Mouse (Mus musculus): Measurements from ENCODE around the gene Hsf4. TPM values are rescaled to one million over a fixed set of nuclear protein-coding genes. Genes with fewer than 3 reads are reported as not detected.

Hsf4 gene
- under 1 TPM in 1 of 2 experiments, not detected in 1; 0.75 TPM for total RNA-seq (2023)

GRCm38 (mm10) chr8:105269461-105269947 is at the start of gene Hsf4:
Hsf4 (plus strand) TSS chr8:105269801.

GRCm38 (mm10) chr8:105224413-105225271 is 45.0 kb upstream of the Hsf4 start, which contains the start of gene D230025D16Rik:
D230025D16Rik (plus strand) TSS chr8:105225145.

GRCm38 (mm10) chr8:105254966-105255350 is 14.6 kb upstream of the Hsf4 start, which contains the start of gene B3gnt9:
B3gnt9 (minus strand) TSS chr8:105255153.

GRCm38 (mm10) chr8:105264024-105264982 is 5.3 kb upstream of the Hsf4 start, which contains the start of the genes Tradd and Fbxl8:
Tradd (minus strand) TSS chr8:105264609.
Fbxl8 (plus strand) TSS chr8:105264648.

GRCm38 (mm10) chr8:105275840-105276239 is 6.2 kb downstream of the Hsf4 start, which contains the start of gene Nol3:
Nol3 (plus strand) TSS chr8:105276140.

GRCm38 (mm10) chr8:105289805-105290460 is 20.3 kb downstream of the Hsf4 start, which contains the start of gene 4931428F04Rik:
4931428F04Rik (minus strand) TSS chr8:105289864.

GRCm38 (mm10) chr8:105295895-105296573 is 26.4 kb downstream of the Hsf4 start, which contains the start of gene Exoc3l:
Exoc3l (minus strand) TSS chr8:105296101.

GRCm38 (mm10) chr8:105297511-105298192 is 28.1 kb downstream of the Hsf4 start, which contains the start of gene E2f4:
E2f4 (plus strand) TSS chr8:105297663.

GRCm38 (mm10) chr8:105305211-105306145 is 35.9 kb downstream of the Hsf4 start, which contains the start of gene Elmo3:
Elmo3 (plus strand) TSS chr8:105305601.

Other genes starting within 250 kb of the Hsf4 start
- gene Ces3a, start 221.2 kb upstream of the Hsf4 start, total RNA-seq (2023): not detected
- gene Ces3b, start 186.0 kb upstream of the Hsf4 start, total RNA-seq (2023): not detected
- not detected for gene Ces4a, start 138.0 kb upstream of the Hsf4 start, total RNA-seq (2023)
- gene Cbfb, start 99.1 kb upstream of the Hsf4 start, total RNA-seq (2023): 10 to 100 TPM; 75.7 to 84.6 TPM
- 10 to 100 TPM; 28.4 to 40.9 TPM for gene D230025D16Rik, start 44.7 kb upstream of the Hsf4 start, total RNA-seq (2023)
- 1 to 10 TPM in 1 of 2 experiments, under 1 TPM in 1; 0.46 to 1.0 TPM for gene B3gnt9, start 14.6 kb upstream of the Hsf4 start, total RNA-seq (2023)
- 10 to 100 TPM; 14.7 to 15.1 TPM for gene Tradd, start 5.2 kb upstream of the Hsf4 start, total RNA-seq (2023)
- gene Fbxl8, start 5.2 kb upstream of the Hsf4 start, total RNA-seq (2023): 1 to 10 TPM; 4.4 to 7.2 TPM
- gene Nol3, start 6.3 kb downstream of the Hsf4 start, total RNA-seq (2023): not detected
- 1 to 10 TPM; 1.4 to 1.8 TPM for gene 4931428F04Rik, start 20.1 kb downstream of the Hsf4 start, total RNA-seq (2023)
- 1 to 10 TPM; 1.0 to 1.5 TPM for gene Exoc3l, start 26.3 kb downstream of the Hsf4 start, total RNA-seq (2023)
- gene E2f4, start 27.9 kb downstream of the Hsf4 start, total RNA-seq (2023): 10 to 100 TPM; 58.9 to 66.0 TPM
- gene Elmo3, start 35.8 kb downstream of the Hsf4 start, total RNA-seq (2023): 1 to 10 TPM in 1 of 2 experiments, under 1 TPM in 1; 0.81 to 1.7 TPM
- 1 to 10 TPM; 5.8 to 6.6 TPM for gene Lrrc29, start 56.5 kb downstream of the Hsf4 start, total RNA-seq (2023)
- gene Tmem208, start 56.6 kb downstream of the Hsf4 start, total RNA-seq (2023): 10 to 100 TPM; 25.0 to 27.3 TPM
- gene Fhod1, start 78.2 kb downstream of the Hsf4 start, total RNA-seq (2023): 10 to 100 TPM; 32.7 to 37.5 TPM
- 1 to 10 TPM in 1 of 2 experiments, under 1 TPM in 1; 0.82 to 1.2 TPM for gene Slc9a5, start 79.0 kb downstream of the Hsf4 start, total RNA-seq (2023)
- under 1 TPM in 1 of 2 experiments, not detected in 1; 0.22 TPM for gene Plekhg4, start 103.5 kb downstream of the Hsf4 start, total RNA-seq (2023)
- gene Kctd19, start 143.7 kb downstream of the Hsf4 start, total RNA-seq (2023): under 1 TPM in 1 of 2 experiments, not detected in 1; 0.13 TPM
- under 1 TPM in 1 of 2 experiments, not detected in 1; 0.24 TPM for gene Lrrc36, start 143.8 kb downstream of the Hsf4 start, total RNA-seq (2023)
- 1 to 10 TPM; 6.6 to 8.5 TPM for gene Tppp3, start 201.7 kb downstream of the Hsf4 start, total RNA-seq (2023)
- gene Zdhhc1, start 227.1 kb downstream of the Hsf4 start, total RNA-seq (2023): 1 to 10 TPM; 1.1 to 2.7 TPM
- gene Hsd11b2, start 249.0 kb downstream of the Hsf4 start, total RNA-seq (2023): not detected